Mouse (Mus musculus) embryonic facial prominence, embryonic 10.5 days (tissue): Measurements from ENCODE around the gene Foxn3. TPM values are rescaled to one million over a fixed set of nuclear protein-coding genes. Genes with fewer than 3 reads are reported as not detected.
A peak's percentile ranks its signal among the peaks of the same experiment; 100 is the strongest.

Experiments used
- DNase-seq: peaks from one replicate; pipeline ENCODE4 v3.0.0-alpha.2; 2017; ENCODE audit warnings: low spot score
- H3K27ac ChIP-seq: fragments of 300-500 bp; sonication (generic); replicated peaks from 2 replicates; pipeline ENCODE4 v1.5.1; 2016; ENCODE audit warnings: mild to moderate bottlenecking
- H3K27me3 ChIP-seq: fragments of 300-500 bp; sonication (generic); replicated peaks from 2 replicates; pipeline ENCODE4 v1.6.1; 2016; ENCODE audit warnings: low read depth, mild to moderate bottlenecking; ENCODE audit not compliant: poor library complexity, severe bottlenecking
- H3K36me3 ChIP-seq: fragments of 300-500 bp; sonication (generic); replicated peaks from 2 replicates; pipeline ENCODE4 v1.6.1; 2016; ENCODE audit warnings: mild to moderate bottlenecking, moderate library complexity
- H3K4me1 ChIP-seq: fragments of 300-500 bp; sonication (generic); 2 replicates; pipeline ENCODE4 v1.6.1; 2016
- H3K4me3 ChIP-seq: fragments of 300-500 bp; sonication (generic); 2 replicates; pipeline ENCODE4 v1.5.1; 2016; ENCODE audit warnings: mild to moderate bottlenecking, moderate library complexity
- H3K9me3 ChIP-seq: fragments of 300-500 bp; sonication (generic); 2 replicates; pipeline ENCODE4 v1.6.1; 2016; ENCODE audit warnings: mild to moderate bottlenecking
- WGBS: fragments of 180-500 bp; shearing (Covaris S2); methylation state at CpG from one replicate; pipeline ENCODE4 v1.1.7; 2016; 5-methylcytosine and 5-hydroxymethylcytosine counted together
- polyA plus RNA-seq: library from polyadenylated mRNA; unstranded; fragments of >200 nt; fragmentation: Nextera tagmentation; extraction: Ambion mirVana; gene quantifications from 2 replicates; pipeline ENCODE4 v1.2.1, GENCODE M21; 2016

The Foxn3 gene
- polyA plus RNA-seq, 1 experiment from 2014 or later: 64.7 TPM

DNA sequence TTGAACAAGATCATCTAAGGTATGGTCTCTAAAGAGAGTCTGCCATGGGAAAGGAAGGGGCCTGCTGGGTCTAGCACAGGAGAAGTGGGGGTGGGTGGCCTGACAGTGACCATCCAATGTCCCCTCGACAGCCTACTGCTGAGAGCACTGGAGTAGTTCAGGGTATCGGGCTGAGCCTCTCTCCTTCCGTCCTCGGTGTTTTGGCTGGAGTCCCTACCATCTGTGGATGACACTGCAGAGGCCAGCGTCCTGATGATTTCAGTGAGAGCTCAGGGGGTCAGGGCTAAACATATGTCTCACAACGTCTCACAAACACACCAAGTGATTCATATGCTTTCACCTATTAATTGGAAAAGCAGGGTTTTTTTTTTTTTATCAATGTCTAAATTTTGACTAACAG is 199.2 kb downstream of the Foxn3 start:
- H3K4me1 ChIP-seq: peaks cover 51% of the 10 kb centered on the region
- 88% methylated on average over 6 of the region's 6 CpGs for WGBS

DNA sequence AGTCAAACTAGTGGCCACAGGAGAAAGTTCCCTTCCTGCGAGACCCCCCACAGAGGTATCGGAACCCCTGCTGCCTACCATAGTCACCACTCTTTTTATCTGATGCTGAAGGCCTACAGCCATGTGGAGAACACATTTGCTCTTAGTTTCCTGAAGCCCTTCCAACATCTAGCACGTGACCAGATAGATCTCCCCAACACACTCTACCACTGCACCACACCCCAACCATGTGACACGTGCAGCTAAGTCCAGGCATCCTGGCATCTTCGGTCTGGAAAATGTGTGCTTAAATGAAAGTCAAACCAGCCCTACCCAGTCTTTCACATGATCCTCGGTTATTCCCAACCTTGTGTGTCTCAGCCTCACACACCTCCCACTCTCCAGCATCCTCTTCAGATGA is 200.4 kb downstream of the Foxn3 start:
- H3K36me3 ChIP-seq: peaks cover 10% of the 10 kb centered on the region
- 85% methylated on average over 6 of the region's 6 CpGs for WGBS
- no peak overlapping the region for H3K4me3 ChIP-seq
- H3K4me1 ChIP-seq: peaks cover 49% of the 10 kb centered on the region
- no peak overlapping the region for H3K27ac ChIP-seq
- H3K27me3 ChIP-seq: no peaks in the 10 kb centered on the region
- no peaks in the 10 kb centered on the region for H3K9me3 ChIP-seq
- no peak for DNase-seq

More for the DNA sequence above, 199.2 kb downstream of the Foxn3 start:
- no peaks in the 10 kb centered on the region for H3K9me3 ChIP-seq
- DNase-seq: no peak
- H3K27me3 ChIP-seq: no peaks in the 10 kb centered on the region
- peaks cover 10% of the 10 kb centered on the region for H3K36me3 ChIP-seq
- no peak overlapping the region for H3K4me3 ChIP-seq
- H3K27ac ChIP-seq: no peak overlapping the region

- no peaks in the 10 kb centered on the region for H3K27me3 ChIP-seq
- peaks cover 53% of the 10 kb centered on the region for H3K4me1 ChIP-seq
- H3K4me3 ChIP-seq: no peak overlapping the region
- H3K27ac ChIP-seq: 0 out of 2 replicates have a peak overlapping the region, but pooled peaks have one; percentile 48
- WGBS: 68% methylated on average over 5 of the region's 5 CpGs
- DNase-seq: no peak
- H3K9me3 ChIP-seq: no peaks in the 10 kb centered on the region
- peaks cover 10% of the 10 kb centered on the region for H3K36me3 ChIP-seq
These were observed 201.6 kb downstream of the Foxn3 start for GRCm38 (mm10) chr12:99361752-99362132.

GRCm38 (mm10) chr12:99360958-99361751 is 202.2 kb downstream of the Foxn3 start:
- 72% methylated on average over 8 of the region's 8 CpGs for WGBS
- H3K4me1 ChIP-seq: peaks cover 53% of the 10 kb centered on the region
- DNase-seq: no peak
- no peaks in the 10 kb centered on the region for H3K27me3 ChIP-seq
- H3K4me3 ChIP-seq: no peak overlapping the region
- no peaks in the 10 kb centered on the region for H3K9me3 ChIP-seq
- peaks cover 10% of the 10 kb centered on the region for H3K36me3 ChIP-seq
- H3K27ac ChIP-seq: peak overlapping the region; percentile 48; the same call in 1 of the 2 replicates

DNA sequence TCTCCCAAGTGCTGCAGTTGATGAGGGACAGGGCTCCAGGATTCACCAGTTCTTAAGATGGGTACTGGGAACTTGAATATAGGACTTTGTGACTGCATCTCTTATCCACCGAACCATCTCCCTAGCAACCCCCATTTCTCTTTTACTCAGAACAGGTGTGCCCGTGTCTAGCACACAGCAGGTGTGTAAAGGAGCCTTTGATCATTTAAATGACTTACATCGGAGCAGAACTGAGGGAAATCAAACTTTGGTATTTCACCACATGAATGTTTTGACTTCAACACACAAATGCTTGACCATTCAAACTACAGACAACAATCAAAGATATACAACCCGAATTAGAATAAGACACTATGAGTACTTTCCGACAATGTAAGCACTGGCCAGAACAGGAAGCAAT is 204.7 kb downstream of the Foxn3 start:
- 89% methylated on average over 5 of the region's 5 CpGs for WGBS
- Histone ChIP-seq H3K27ac (no peak overlapping the region), H3K27me3 (no peaks in the 10 kb centered on the region), H3K9me3 (no peaks in the 10 kb centered on the region), H3K36me3 (no peaks in the 10 kb centered on the region), H3K4me1 (peaks cover 48% of the 10 kb centered on the region), H3K4me3 (no peak overlapping the region)
- DNase-seq: no peak

- no peaks in the 10 kb centered on the region for H3K36me3 ChIP-seq
- H3K27me3 ChIP-seq: no peaks in the 10 kb centered on the region
- DNase-seq: no peak
- H3K4me1 ChIP-seq: peaks cover 34% of the 10 kb centered on the region
- H3K9me3 ChIP-seq: no peaks in the 10 kb centered on the region
- no peak overlapping the region for H3K4me3 ChIP-seq
- 93% methylated on average over 8 of the region's 8 CpGs for WGBS
- H3K27ac ChIP-seq: no peak overlapping the region
These were observed 206.7 kb downstream of the Foxn3 start for GRCm38 (mm10) chr12:99356660-99357059.

DNA sequence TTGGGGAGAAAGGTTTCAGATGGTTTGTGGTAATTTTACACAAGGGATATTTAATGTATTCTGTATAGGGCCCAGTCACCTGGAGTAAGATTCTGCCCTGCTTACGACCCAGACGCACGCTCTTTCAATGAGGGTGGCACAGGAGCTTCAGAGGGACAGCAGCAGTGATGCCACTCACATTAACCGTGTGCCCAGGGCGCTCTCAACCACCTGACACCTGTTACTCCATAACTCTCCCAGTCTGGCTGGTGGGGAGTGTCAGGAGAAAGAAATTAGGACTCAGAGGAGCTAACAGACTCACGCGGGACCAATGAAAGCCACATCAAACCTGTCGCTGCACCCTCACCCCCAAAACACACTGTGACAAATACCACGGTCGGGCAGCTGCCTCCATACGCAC is 209.7 kb downstream of the Foxn3 start:
- no peak for DNase-seq
- no peaks in the 10 kb centered on the region for H3K36me3 ChIP-seq
- no peak overlapping the region for H3K27ac ChIP-seq
- WGBS: 94% methylated on average over 11 of the region's 11 CpGs
- H3K27me3 ChIP-seq: no peaks in the 10 kb centered on the region
- H3K4me1 ChIP-seq: peaks cover 28% of the 10 kb centered on the region
- H3K4me3 ChIP-seq: no peak overlapping the region
- H3K9me3 ChIP-seq: no peaks in the 10 kb centered on the region

DNA sequence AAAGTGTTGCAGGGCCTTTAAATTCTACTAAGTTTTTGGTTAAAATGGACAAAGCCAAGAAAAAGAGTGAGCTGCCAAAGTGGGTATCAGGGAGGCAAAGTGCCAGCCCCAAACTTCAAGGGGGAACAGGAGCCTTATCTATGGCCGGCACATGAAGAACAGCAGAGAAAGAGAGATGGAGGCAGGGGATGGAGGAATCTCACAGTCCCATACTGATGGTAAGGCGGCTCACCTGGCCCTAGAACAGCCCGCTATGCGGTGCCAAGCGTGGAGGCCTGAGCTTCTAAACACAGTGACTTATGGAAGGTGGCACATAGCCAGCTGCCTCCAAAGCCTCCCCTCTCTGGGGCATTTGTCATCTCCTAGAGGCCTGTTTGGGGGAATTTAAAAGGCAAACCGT is 210.8 kb downstream of the Foxn3 start:
- no peaks in the 10 kb centered on the region for H3K27me3 ChIP-seq
- H3K27ac ChIP-seq: no peak overlapping the region
- no peak for DNase-seq
- no peaks in the 10 kb centered on the region for H3K36me3 ChIP-seq
- no peak overlapping the region for H3K4me3 ChIP-seq
- no peaks in the 10 kb centered on the region for H3K9me3 ChIP-seq
- WGBS: 94% methylated on average over 6 of the region's 6 CpGs
- H3K4me1 ChIP-seq: peaks cover 32% of the 10 kb centered on the region

GRCm38 (mm10) chr12:99352136-99352535 is 211.2 kb downstream of the Foxn3 start:
- no peak for DNase-seq
- Histone ChIP-seq H3K36me3 (no peaks in the 10 kb centered on the region), H3K4me1 (peaks cover 30% of the 10 kb centered on the region), H3K27me3 (no peaks in the 10 kb centered on the region), H3K27ac (no peak overlapping the region), H3K4me3 (no peak overlapping the region), H3K9me3 (no peaks in the 10 kb centered on the region)
- WGBS: 87% methylated on average over 7 of the region's 7 CpGs

DNA sequence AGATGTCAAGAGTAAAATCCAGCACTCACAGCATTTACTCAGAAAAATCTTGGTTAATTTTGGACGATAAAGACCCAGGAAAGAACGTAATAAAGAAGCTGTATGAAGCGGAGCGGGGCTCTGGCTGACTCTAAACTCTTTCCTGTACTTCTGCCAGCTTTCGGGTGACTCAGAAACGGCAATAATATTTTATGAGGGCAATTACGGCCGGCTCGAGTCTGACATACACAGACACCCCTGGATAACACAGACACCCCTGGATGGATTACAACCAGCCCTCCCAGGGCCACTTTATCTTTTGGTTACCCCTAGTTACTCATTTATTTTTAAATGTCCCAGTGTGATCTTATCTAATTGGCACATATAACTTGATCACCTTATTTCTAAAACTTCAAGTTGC is 211.7 kb downstream of the Foxn3 start:
- Histone ChIP-seq H3K9me3 (no peaks in the 10 kb centered on the region), H3K4me1 (peaks cover 34% of the 10 kb centered on the region), H3K36me3 (no peaks in the 10 kb centered on the region), H3K27ac (no peak overlapping the region), H3K27me3 (no peaks in the 10 kb centered on the region), H3K4me3 (no peak overlapping the region)
- 94% methylated on average over 9 of the region's 9 CpGs for WGBS
- DNase-seq: no peak

- 85% methylated on average over 9 of the region's 9 CpGs for WGBS
- Histone ChIP-seq H3K36me3 (no peaks in the 10 kb centered on the region), H3K27ac (no peak overlapping the region), H3K9me3 (no peaks in the 10 kb centered on the region), H3K4me1 (peaks cover 48% of the 10 kb centered on the region), H3K4me3 (no peak overlapping the region), H3K27me3 (no peaks in the 10 kb centered on the region)
- DNase-seq: no peak
These were observed 213.8 kb downstream of the Foxn3 start for GRCm38 (mm10) chr12:99349650-99349997.

- Histone ChIP-seq H3K9me3 (no peaks in the 10 kb centered on the region), H3K36me3 (no peaks in the 10 kb centered on the region), H3K4me3 (no peak overlapping the region), H3K4me1 (peaks cover 54% of the 10 kb centered on the region), H3K27ac (peak overlapping the region; percentile 36; the same call in 1 of the 2 replicates), H3K27me3 (no peaks in the 10 kb centered on the region)
- no peak for DNase-seq
- WGBS: 84% methylated on average over 10 of the region's 10 CpGs
These were observed 214.3 kb downstream of the Foxn3 start for GRCm38 (mm10) chr12:99348940-99349649.

- DNase-seq: no peak
- Histone ChIP-seq H3K4me1 (peaks cover 69% of the 10 kb centered on the region), H3K27me3 (no peaks in the 10 kb centered on the region), H3K27ac (no peak overlapping the region), H3K36me3 (peaks cover 5% of the 10 kb centered on the region; the same call in 1 of the 2 replicates), H3K9me3 (no peaks in the 10 kb centered on the region), H3K4me3 (no peak overlapping the region)
- WGBS: 79% methylated on average over 3 of the region's 3 CpGs
These were observed 215.9 kb downstream of the Foxn3 start for GRCm38 (mm10) chr12:99347512-99347911.
